Mouse (Mus musculus): ENCODE measurements around the gene Nfatc2ip.

- TF ChIP-seq CTCF (conservative IDR thresholded peaks at IDR 0.05; ENCODE audit: low read length) = no peak
- no peak for TF ChIP-seq POU5F1 (IDR thresholded peaks at IDR 0.05; ENCODE audit: borderline replicate concordance, low read length)
- no peak for TF ChIP-seq NANOG (IDR thresholded peaks at IDR 0.05; ENCODE audit: borderline replicate concordance, low read length)
Measured at GRCm38 (mm10) chr7:126358413-126358812, 38.1 kb downstream of the Nfatc2ip start.
